Mouse (Mus musculus): Measurements from ENCODE around the gene Cnih1. TPM values are rescaled to one million over a fixed set of nuclear protein-coding genes. Genes with fewer than 3 reads are reported as not detected.

Gene Cnih1
- polyA plus RNA-seq, 1 experiment from 2014 or later: 194 TPM

DNA sequence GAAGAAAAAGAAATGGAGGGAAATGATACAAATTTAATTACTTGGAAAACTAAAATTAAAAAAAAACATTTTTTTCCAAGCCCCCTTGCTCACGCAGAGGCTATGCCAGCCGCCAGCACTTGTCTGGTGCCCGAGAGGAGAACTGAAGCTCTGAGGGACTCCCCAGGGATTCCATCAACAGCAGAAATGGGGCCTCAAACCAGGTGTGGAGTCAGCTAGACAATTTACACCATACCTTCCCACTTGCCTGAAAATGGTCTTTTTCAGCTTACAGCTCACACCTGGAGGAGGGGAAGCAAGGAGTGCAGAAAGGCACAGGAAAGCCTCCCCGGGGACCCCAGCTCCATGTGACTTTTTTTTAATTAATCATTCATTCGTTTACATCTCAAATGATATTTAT lies 3.0 kb downstream of the Cnih1 start:
- H3K4me2 ChIP-seq (replicated peaks): no peak overlapping the region
- no peaks in the 10 kb centered on the region for H3K27me3 ChIP-seq
- H3K9ac ChIP-seq: no peak overlapping the region
- no peaks in the 10 kb centered on the region for H3K9me3 ChIP-seq
- no peak for ATAC-seq (ENCODE audit: insufficient number of reproducible peaks, insufficient read depth, low FRiP score, low TSS enrichment)
- WGBS: 81% methylated on average over 5 of the region's 5 CpGs
- H3K36me3 ChIP-seq: peaks cover 22% of the 10 kb centered on the region
- H3K27ac ChIP-seq: no peak overlapping the region
- peaks cover 15% of the 10 kb centered on the region; the same call in 1 of the 2 replicates for H3K4me1 ChIP-seq
- H3K4me3 ChIP-seq: no peak overlapping the region

DNA sequence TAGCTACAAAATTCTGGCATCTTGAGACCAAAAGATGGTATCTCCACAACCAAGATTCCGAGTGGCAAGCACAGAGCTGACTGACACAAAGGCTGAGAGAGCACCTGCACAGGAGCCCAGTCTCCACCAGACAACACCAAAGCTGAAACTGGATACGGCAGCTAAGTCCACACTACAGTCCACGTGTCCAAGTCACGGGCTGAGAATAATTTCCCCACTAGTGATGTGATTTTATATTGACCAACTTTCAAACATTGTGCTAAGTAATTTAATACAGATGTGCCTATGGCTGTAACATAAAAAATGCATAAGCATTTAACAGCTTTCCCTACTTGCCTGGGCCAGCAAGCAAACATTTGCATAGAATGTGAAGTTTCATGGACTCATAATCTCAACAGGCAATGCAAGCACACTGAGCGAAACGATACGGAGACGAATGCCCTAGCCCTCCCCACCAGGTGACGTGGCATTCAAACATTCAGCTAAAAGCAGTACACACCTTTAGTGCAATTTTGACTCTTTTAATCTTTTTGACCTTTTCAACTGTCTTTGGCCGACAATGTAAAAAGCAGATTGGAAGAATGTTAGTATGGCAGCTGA lies 4.8 kb downstream of the Cnih1 start:
- Histone ChIP-seq H3K27me3 (no peaks in the 10 kb centered on the region), H3K4me1 (peaks cover 12% of the 10 kb centered on the region; the same call in 1 of the 2 replicates), H3K9me3 (0 out of 2 replicates have a peak, but pooled peaks cover 4% of the 10 kb centered on the region), H3K27ac (no peak overlapping the region), H3K4me3 (no peak overlapping the region), H3K4me2 (replicated peaks) (no peak overlapping the region), H3K9ac (no peak overlapping the region), H3K36me3 (peaks cover 39% of the 10 kb centered on the region)
- 76% methylated on average over 10 of the region's 10 CpGs for WGBS
- ATAC-seq (ENCODE audit: insufficient number of reproducible peaks, insufficient read depth, low FRiP score, low TSS enrichment): no peak

DNA sequence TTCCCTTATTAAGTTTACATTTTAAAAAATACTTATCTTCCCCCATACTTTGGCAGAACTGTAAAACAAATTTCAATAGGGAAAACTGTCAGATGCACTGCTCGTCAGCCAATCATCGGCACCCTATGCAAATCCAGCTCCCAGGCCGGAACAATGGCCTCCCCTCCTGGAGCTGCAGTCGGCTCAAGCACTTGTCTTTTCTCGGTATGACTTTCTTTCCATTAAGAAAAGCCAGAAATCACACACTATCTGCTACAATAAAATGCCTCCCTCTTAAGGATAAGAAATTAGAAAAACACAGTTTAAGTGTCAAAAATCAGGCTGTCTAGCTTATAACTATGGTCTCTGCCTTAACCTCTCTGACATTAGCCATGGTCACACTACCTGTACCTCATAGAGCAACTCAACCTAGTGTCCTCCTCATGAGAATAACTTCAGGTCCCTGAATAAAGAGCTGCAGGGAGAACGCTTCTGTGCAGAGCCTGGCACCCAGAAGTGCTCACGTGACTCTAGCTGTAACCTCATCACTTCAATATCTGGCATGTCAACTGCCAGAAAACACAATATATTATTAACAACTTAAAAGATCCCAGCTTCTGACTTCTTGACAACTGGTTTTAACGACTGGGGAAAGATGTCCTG lies 5.9 kb downstream of the Cnih1 start:
- Histone ChIP-seq H3K4me2 (replicated peaks) (no peak overlapping the region), H3K27ac (no peak overlapping the region), H3K9me3 (0 out of 2 replicates have a peak, but pooled peaks cover 4% of the 10 kb centered on the region), H3K36me3 (peaks cover 50% of the 10 kb centered on the region), H3K4me1 (peaks cover 11% of the 10 kb centered on the region; the same call in 1 of the 2 replicates), H3K27me3 (no peaks in the 10 kb centered on the region), H3K4me3 (no peak overlapping the region), H3K9ac (no peak overlapping the region)
- no peak for ATAC-seq (ENCODE audit: insufficient number of reproducible peaks, insufficient read depth, low FRiP score, low TSS enrichment)
- 83% methylated on average over 8 of the region's 8 CpGs for WGBS

DNA sequence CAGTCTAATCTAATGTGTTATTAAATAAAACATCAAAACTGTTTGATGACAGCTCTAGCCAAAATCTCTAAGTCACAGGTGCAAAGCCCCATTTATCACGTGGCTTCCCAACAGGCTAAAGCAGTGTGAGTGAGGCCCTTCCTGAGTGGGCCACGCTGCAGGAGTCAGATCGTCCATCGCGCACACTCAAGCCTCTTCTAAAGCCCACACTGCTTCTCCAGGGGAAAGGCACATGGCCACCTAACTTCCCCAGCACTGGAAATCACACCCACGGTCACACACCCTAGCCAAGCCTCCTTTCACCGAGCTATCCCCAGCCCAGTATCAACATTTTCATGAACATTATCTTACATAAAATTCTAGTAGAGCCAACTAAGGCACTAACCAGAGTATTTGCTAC lies 7.1 kb downstream of the Cnih1 start:
- Histone ChIP-seq H3K36me3 (peaks cover 59% of the 10 kb centered on the region), H3K4me2 (replicated peaks) (no peak overlapping the region), H3K9ac (no peak overlapping the region), H3K4me3 (no peak overlapping the region), H3K9me3 (0 out of 2 replicates have a peak, but pooled peaks cover 4% of the 10 kb centered on the region), H3K27ac (no peak overlapping the region), H3K4me1 (peaks cover 2% of the 10 kb centered on the region; the same call in 1 of the 2 replicates), H3K27me3 (no peaks in the 10 kb centered on the region)
- 93% methylated on average over 7 of the region's 7 CpGs for WGBS
- no peak for ATAC-seq (ENCODE audit: insufficient number of reproducible peaks, insufficient read depth, low FRiP score, low TSS enrichment)

DNA sequence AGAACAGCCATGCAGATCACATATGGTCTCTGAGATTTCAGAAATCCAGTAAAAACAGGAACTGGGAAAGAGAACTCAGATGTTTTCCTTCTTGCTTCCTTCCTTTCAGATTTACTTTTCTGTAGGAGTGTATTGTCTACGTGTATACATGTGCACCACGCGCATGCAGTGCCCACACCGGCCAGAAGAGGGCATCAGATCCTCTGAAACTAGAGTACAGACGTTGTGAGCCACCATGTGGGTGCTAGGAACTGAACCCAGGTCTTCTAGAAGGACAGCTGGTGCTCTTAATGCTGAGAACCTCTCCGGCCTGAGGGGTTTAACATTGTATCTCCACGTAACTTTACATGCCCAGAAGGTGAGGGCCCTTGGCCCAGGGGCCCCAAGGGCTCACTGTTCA lies 9.0 kb downstream of the Cnih1 start:
- H3K9me3 ChIP-seq: 0 out of 2 replicates have a peak, but pooled peaks cover 4% of the 10 kb centered on the region
- H3K9ac ChIP-seq: no peak overlapping the region
- no peaks in the 10 kb centered on the region for H3K27me3 ChIP-seq
- no peaks in the 10 kb centered on the region for H3K4me1 ChIP-seq
- H3K36me3 ChIP-seq: peaks cover 74% of the 10 kb centered on the region
- no peak overlapping the region for H3K4me2 ChIP-seq (replicated peaks)
- no peak overlapping the region for H3K4me3 ChIP-seq
- ATAC-seq (ENCODE audit: insufficient number of reproducible peaks, insufficient read depth, low FRiP score, low TSS enrichment): no peak
- H3K27ac ChIP-seq: no peak overlapping the region
- 94% methylated on average over 7 of the region's 7 CpGs for WGBS

DNA sequence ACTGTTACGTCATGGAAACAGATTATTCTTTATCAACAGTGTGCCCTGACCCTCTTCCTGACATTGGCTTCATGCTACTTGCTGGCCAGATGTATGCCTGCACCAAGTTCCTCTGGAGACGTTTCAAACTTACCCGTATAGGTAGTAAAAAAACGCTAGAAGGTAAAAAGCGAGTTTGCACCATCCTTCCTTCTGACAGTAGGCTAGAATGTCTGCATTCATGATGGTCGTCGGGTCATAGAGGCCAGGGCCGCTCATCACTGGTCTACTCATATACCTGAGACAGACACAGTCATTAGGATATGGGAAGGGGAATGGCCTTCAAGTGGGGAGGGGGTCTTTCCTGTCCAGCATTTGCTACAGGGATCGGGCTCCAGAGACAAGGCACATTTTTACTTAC lies 9.5 kb downstream of the Cnih1 start:
- Histone ChIP-seq H3K27ac (no peak overlapping the region), H3K36me3 (peaks cover 78% of the 10 kb centered on the region), H3K4me1 (no peaks in the 10 kb centered on the region), H3K27me3 (no peaks in the 10 kb centered on the region), H3K9ac (no peak overlapping the region), H3K9me3 (0 out of 2 replicates have a peak, but pooled peaks cover 4% of the 10 kb centered on the region), H3K4me3 (no peak overlapping the region), H3K4me2 (replicated peaks) (no peak overlapping the region)
- WGBS: 98% methylated on average over 9 of the region's 9 CpGs
- ATAC-seq (ENCODE audit: insufficient number of reproducible peaks, insufficient read depth, low FRiP score, low TSS enrichment): no peak

DNA sequence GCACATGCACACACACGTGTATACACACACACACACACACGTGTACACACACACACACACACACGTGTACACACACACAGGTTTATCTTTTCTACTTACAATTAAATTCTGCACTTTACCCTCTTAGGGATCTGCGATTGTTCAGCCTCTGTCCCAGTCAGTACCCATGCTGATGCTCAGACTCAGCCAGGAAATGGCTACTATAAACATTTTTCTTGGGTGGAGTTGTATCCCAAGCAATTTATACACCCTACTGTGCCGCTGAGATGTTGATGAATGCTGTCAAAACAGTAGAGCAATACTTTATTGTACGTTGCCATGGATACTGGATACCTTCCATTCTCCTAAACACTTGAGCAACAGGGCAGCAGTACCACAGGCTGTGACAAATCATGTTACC lies 18.2 kb downstream of the Cnih1 start:
- H3K36me3 ChIP-seq: peaks cover 34% of the 10 kb centered on the region
- H3K27me3 ChIP-seq: no peaks in the 10 kb centered on the region
- no peak overlapping the region for H3K4me2 ChIP-seq (replicated peaks)
- no peak for ATAC-seq (ENCODE audit: insufficient number of reproducible peaks, insufficient read depth, low FRiP score, low TSS enrichment)
- no peak overlapping the region for H3K27ac ChIP-seq
- no peak overlapping the region for H3K9ac ChIP-seq
- 90% methylated on average over 6 of the region's 6 CpGs for WGBS
- H3K4me1 ChIP-seq: no peaks in the 10 kb centered on the region
- H3K4me3 ChIP-seq: no peak overlapping the region
- H3K9me3 ChIP-seq: no peaks in the 10 kb centered on the region

DNA sequence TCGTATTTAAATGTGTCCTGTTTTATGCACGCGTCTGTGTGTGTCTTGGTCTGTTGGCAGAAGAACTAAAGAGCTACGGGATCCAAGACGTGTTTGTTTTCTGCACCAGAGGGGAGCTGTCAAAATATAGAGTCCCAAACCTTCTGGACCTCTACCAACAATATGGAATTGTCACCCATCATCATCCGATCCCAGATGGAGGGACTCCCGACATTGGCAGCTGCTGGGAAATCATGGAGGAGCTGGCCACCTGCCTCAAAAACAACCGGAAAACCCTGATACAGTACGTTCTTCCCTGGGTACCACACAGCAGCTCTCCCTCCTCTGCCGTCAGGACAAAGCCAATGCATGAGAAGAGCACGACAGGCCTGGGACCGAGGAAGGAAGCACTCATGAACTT lies 21.1 kb downstream of the Cnih1 start:
- Histone ChIP-seq H3K4me1 (no peaks in the 10 kb centered on the region), H3K4me2 (replicated peaks) (no peak overlapping the region), H3K27ac (no peak overlapping the region), H3K36me3 (peaks cover 19% of the 10 kb centered on the region), H3K4me3 (no peak overlapping the region), H3K9ac (no peak overlapping the region), H3K9me3 (no peaks in the 10 kb centered on the region), H3K27me3 (no peaks in the 10 kb centered on the region)
- ATAC-seq (ENCODE audit: insufficient number of reproducible peaks, insufficient read depth, low FRiP score, low TSS enrichment): no peak
- WGBS: 92% methylated on average over 12 of the region's 12 CpGs

DNA sequence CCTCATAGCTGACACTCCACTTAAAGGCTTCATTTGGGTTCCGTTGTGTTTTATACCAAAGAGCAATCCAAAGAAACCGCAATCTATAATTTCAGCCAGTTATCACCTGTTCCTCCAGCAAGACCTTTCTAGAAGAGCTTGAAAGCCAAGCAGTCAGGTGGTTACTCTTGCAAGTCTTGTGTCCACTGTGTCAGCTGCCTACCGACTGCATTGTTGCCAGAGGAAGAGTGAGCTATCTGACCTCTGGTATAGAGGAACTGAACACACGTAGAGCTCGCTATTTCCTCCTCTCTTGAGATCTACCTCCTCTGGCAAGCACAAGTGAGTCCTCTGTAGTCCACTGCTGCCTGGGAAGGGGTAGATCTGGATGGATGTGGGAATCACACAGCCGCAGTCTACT lies 27.0 kb downstream of the Cnih1 start:
- peak overlapping the region; percentile 81 for H3K4me2 ChIP-seq (replicated peaks)
- H3K9ac ChIP-seq: peak overlapping the region; percentile 71; the same call in 1 of the 2 replicates
- no peaks in the 10 kb centered on the region for H3K9me3 ChIP-seq
- no peaks in the 10 kb centered on the region for H3K27me3 ChIP-seq
- no peak overlapping the region for H3K27ac ChIP-seq
- peaks cover 3% of the 10 kb centered on the region; the same call in 1 of the 2 replicates for H3K36me3 ChIP-seq
- peak overlapping the region; percentile 73 for H3K4me3 ChIP-seq
- peaks cover 9% of the 10 kb centered on the region for H3K4me1 ChIP-seq
- ATAC-seq (ENCODE audit: insufficient number of reproducible peaks, insufficient read depth, low FRiP score, low TSS enrichment): no peak
- 50% methylated on average over 6 of the region's 6 CpGs for WGBS

DNA sequence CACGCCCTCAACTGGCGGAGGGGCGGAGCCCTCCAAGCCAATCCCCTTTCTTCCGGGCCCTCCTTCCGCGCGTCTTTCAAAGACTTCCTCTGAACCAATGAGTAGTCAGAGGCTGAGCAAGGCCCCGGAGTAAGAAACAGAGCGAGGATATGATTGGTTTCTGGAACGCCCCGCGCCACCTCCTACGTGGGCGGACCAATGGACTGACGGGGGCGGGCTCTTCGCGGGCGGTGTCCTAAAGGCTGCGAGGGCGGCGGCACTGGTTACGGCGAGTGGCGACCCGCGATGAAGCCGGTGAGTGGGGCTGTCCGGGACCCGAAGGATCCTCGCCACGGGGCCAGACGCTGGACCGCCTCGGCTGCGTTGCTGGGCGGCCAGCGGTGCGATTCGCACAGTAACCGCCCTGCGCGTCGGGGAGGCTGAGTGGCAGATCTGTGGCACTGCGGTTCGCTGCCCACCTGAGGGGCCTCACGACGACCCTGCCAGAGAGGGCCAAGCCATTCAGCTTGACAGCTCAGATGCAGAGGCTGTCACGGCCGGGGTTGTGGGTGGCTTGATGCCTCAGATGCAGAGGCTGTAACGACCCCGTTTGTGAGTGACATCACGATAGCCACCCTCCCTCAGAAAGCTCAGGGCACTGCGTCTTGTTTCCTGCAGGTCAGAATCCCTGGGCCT lies 27.7 kb downstream of the Cnih1 start, which contains the start of gene Cdkn3:
Cdkn3 (plus strand) TSS at position 187 of the 675 bp plus-strand sequence.
- Histone ChIP-seq H3K9me3 (no peaks in the 10 kb centered on the region), H3K27ac (no peak within 1 kb of the TSS; the same call in 1 of the 2 replicates), H3K4me3 (peak within 1 kb of the TSS; percentile 73), H3K4me1 (peaks cover 9% of the 10 kb centered on the region), H3K36me3 (no peaks in the 10 kb centered on the region), H3K27me3 (no peaks in the 10 kb centered on the region), H3K9ac (peak within 1 kb of the TSS; percentile 71), H3K4me2 (replicated peaks) (peak within 1 kb of the TSS; percentile 81)
- under 1% methylated on average over 54 of the region's 54 CpGs for WGBS
- peak; percentile 99 for ATAC-seq (ENCODE audit: insufficient number of reproducible peaks, insufficient read depth, low FRiP score, low TSS enrichment)

DNA sequence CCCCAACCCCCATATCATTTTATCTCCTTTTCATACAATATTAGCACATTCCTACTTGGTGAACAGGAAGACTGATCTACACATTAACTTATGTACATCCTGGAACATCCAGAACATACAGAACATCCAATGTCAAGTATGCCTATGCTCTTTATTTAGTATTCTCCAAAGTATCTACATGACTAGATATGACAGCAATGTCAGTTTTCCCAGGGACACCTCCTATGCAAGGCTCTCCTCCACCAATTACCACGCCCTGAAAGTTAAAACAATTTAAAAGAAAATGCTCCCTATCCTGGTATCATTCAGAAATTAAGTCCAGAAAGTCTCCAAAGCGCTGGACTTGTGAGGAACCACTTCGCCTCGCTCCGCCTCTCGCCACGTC lies 28.2 kb downstream of the Cnih1 start:
- no peak overlapping the region for H3K9ac ChIP-seq
- no peak; the same call in 1 of the 2 replicates for ATAC-seq (ENCODE audit: insufficient number of reproducible peaks, insufficient read depth, low FRiP score, low TSS enrichment)
- peaks cover 9% of the 10 kb centered on the region for H3K4me1 ChIP-seq
- H3K4me3 ChIP-seq: peak overlapping the region; percentile 73
- no peaks in the 10 kb centered on the region for H3K36me3 ChIP-seq
- WGBS: 2% methylated on average over 7 of the region's 7 CpGs
- no peaks in the 10 kb centered on the region for H3K27me3 ChIP-seq
- no peak overlapping the region for H3K27ac ChIP-seq
- H3K4me2 ChIP-seq (replicated peaks): peak overlapping the region; percentile 81
- no peaks in the 10 kb centered on the region for H3K9me3 ChIP-seq

DNA sequence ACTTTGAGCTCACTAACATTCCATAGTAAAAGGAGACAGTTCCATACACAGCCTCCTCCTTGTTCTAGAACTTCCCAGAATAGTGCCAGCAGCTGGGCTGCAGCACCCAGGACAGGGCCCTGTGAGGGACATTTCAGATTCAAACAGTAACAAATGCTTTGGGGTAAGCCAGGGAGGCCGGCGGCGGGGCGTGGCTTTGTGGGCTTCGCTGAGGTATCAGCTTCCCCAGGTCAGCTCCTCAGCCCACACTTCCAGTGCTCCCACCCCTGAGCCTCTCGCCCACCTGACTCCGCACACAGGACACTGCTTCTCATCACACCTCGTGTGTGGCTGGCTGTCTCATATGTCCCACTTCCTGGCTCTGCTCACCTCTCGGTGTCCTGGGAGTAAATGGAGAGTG lies 30.5 kb downstream of the Cnih1 start:
- ATAC-seq (ENCODE audit: insufficient number of reproducible peaks, insufficient read depth, low FRiP score, low TSS enrichment): no peak
- Histone ChIP-seq H3K4me1 (peaks cover 9% of the 10 kb centered on the region), H3K4me2 (replicated peaks) (no peak overlapping the region), H3K9ac (no peak overlapping the region), H3K27me3 (no peaks in the 10 kb centered on the region), H3K4me3 (no peak overlapping the region), H3K27ac (no peak overlapping the region), H3K36me3 (no peaks in the 10 kb centered on the region), H3K9me3 (no peaks in the 10 kb centered on the region)
- WGBS: 63% methylated on average over 9 of the region's 9 CpGs

Measured in embryonic facial prominence, embryonic 12.5 days (tissue).